Comparison of ENCODE assay signal across 10 mouse cellular contexts in the genomic region with DNA sequence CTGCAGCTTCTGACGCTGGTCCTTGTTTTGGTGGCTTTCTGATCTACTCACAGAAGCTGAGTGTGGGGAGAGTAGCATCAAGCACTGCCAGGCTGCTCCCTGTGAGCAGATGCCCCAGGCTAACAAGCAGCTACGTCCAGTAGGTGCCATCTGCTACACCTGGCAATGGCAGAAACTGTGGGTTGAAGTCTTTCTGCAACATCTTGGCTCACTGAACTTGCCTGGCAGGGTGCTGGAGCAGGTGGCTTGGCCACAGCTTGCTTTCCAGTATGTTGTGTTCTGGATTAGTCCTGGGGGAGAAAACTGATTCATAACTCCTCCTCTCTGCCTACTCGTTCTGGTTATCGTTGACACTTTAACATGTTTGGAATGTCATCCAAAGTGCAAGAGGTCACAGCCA.
DNase-seq lines count a peak whose midpoint lies in the region; ATAC-seq and TF ChIP-seq lines count a peak whose summit lies in the region.
"Had no signal": no experiment of that assay in that cellular context is flagged by ENCODE, and none has a peak within 500 bp of the region (broad histone marks: within the 10 kb centered on the region; RNA-seq: fewer than 3 reads in every experiment).

No protein-coding gene starts in this region.

- H3K27ac ChIP-seq in midbrain, postnatal 0 days (ENCODE audit: low read depth, low read length) = no peak overlapping the region
- no peak overlapping the region for H3K27ac ChIP-seq in midbrain, embryonic 10.5 days (replicated peaks)

- ATAC-seq in midbrain, postnatal 0 days (ENCODE audit: low FRiP score) = no peak
- ATAC-seq in megakaryocyte-erythroid progenitor cell, adult 5-6 weeks (replicated peaks; ENCODE audit: low FRiP score, low TSS enrichment, poor library complexity, severe bottlenecking) = no peak

- no peak for TF ChIP-seq CTCF in midbrain, postnatal 0 days (IDR thresholded peaks at IDR 0.05)

- H3K9ac ChIP-seq in midbrain, postnatal 0 days (replicated peaks; ENCODE audit: low read length, poor library complexity, severe bottlenecking) = no peak overlapping the region

- 83% methylated on average over 4 of the region's 4 CpGs for WGBS in midbrain, postnatal 0 days
- 88% methylated on average over 4 of the region's 4 CpGs for WGBS in midbrain, embryonic 10.5 days

- no peaks in the 10 kb centered on the region for H3K4me1 ChIP-seq in midbrain, postnatal 0 days (ENCODE audit: insufficient read depth, low read length)
- no peaks in the 10 kb centered on the region for H3K4me1 ChIP-seq in midbrain, embryonic 10.5 days
- H3K4me1 ChIP-seq: megakaryocyte, embryonic 14.5 days had no signal

- no peaks in the 10 kb centered on the region for H3K9me3 ChIP-seq in midbrain, postnatal 0 days (ENCODE audit: low read length)
- H3K9me3 ChIP-seq in midbrain, embryonic 10.5 days (replicated peaks) = no peaks in the 10 kb centered on the region

- no peak overlapping the region for H3K4me3 ChIP-seq in midbrain, postnatal 0 days (ENCODE audit: low read depth, low read length)
- no peak overlapping the region for H3K4me3 ChIP-seq in midbrain, embryonic 10.5 days
- H3K4me3 ChIP-seq: megakaryocyte, embryonic 14.5 days had no signal

- no peak overlapping the region for H3K4me2 ChIP-seq in midbrain, postnatal 0 days (ENCODE audit: low read depth, low read length, poor library complexity, severe bottlenecking)

- no peaks in the 10 kb centered on the region for H3K27me3 ChIP-seq in midbrain, postnatal 0 days (ENCODE audit: insufficient read depth, low read length)
- no peaks in the 10 kb centered on the region for H3K27me3 ChIP-seq in midbrain, embryonic 10.5 days (ENCODE audit: low read depth, poor library complexity, severe bottlenecking)
- H3K27me3 ChIP-seq: megakaryocyte, embryonic 14.5 days had no signal

- H3K36me3 ChIP-seq in midbrain, postnatal 0 days (ENCODE audit: insufficient read depth, low read length) = no peaks in the 10 kb centered on the region
- no peaks in the 10 kb centered on the region for H3K36me3 ChIP-seq in midbrain, embryonic 10.5 days

- peak; percentile 81 for DNase-seq in midbrain, postnatal 0 days (ENCODE audit: low spot score)
- no peak for DNase-seq in midbrain, embryonic 10.5 days (ENCODE audit: low spot score)
- peak; percentile 99 for DNase-seq in cerebellum, adult 9-11 months
- DNase-seq in layer of hippocampus, adult 9-11 months = peak; percentile 88
- peak; percentile 72 for DNase-seq in telencephalon, adult 2 months (ENCODE audit: low read depth, low spot score)
- no peak for DNase-seq in testis, postnatal 10 days (ENCODE audit: low spot score)
- DNase-seq: gastrocnemius, postnatal 25 days; kidney, postnatal 10 days had no signal

Comparison
In these comparisons a context has a peak if more than half of its experiments do, and no peak if none do; other contexts are left out.
1. DNase-seq: peak in midbrain, postnatal 0 days (single experiment), cerebellum, adult 9-11 months (single experiment), layer of hippocampus, adult 9-11 months (single experiment) and telencephalon, adult 2 months (single experiment); none in midbrain, embryonic 10.5 days (single experiment) and testis, postnatal 10 days (single experiment).